Mouse (Mus musculus) kidney, embryonic 16.5 days (tissue): ENCODE measurements at regions not wholly inside any gene's neighbourhood (a gene's known extent, or its start where the extent isn't known, plus 50 kb on each side); places are given as distances from the start of the nearest gene placed in this dataset.

Experiments
- ATAC-seq: fragments of 200-750 bp; cut with Nextera tagmentation; 2 replicates; pipeline ENCODE4 v1.8.0; 2017; ENCODE audit warnings: moderate TSS enrichment; ENCODE audit not compliant: low FRiP score, low TSS enrichment
- H3K27ac ChIP-seq: fragments of 300-500 bp; sonication (generic); 2 replicates; pipeline ENCODE4 v1.5.1; 2014; ENCODE audit warnings: low read length
- H3K27me3 ChIP-seq: fragments of 300-500 bp; sonication (generic); 2 replicates; pipeline ENCODE4 v1.6.1; 2014; ENCODE audit warnings: low read length, control low read depth, mixed read lengths; ENCODE audit not compliant: insufficient read depth
- H3K36me3 ChIP-seq: fragments of 300-500 bp; sonication (generic); 2 replicates; pipeline ENCODE4 v1.6.1; 2014; ENCODE audit warnings: low read length, control low read depth, mixed read lengths; ENCODE audit not compliant: insufficient read depth
- H3K4me1 ChIP-seq: fragments of 300-500 bp; sonication (generic); 2 replicates; pipeline ENCODE4 v1.6.1; 2014; ENCODE audit warnings: low read length, control low read depth, mixed read lengths; ENCODE audit not compliant: insufficient read depth
- H3K4me2 ChIP-seq: fragments of 300-500 bp; sonication (generic); replicated peaks from 2 replicates; pipeline ENCODE4 v1.6.1; 2014; ENCODE audit warnings: low read depth, low read length
- H3K4me3 ChIP-seq: fragments of 300-500 bp; sonication (generic); 2 replicates; pipeline ENCODE4 v1.5.1; 2014; ENCODE audit warnings: mild to moderate bottlenecking, low read length
- H3K9ac ChIP-seq: fragments of 300-500 bp; sonication (generic); replicated peaks from 2 replicates; pipeline ENCODE4 v1.6.1; 2014; ENCODE audit warnings: low read length
- H3K9me3 ChIP-seq: fragments of 300-500 bp; sonication (generic); 2 replicates; pipeline ENCODE4 v1.6.1; 2016; ENCODE audit warnings: low read length, control low read depth
- WGBS: fragments of 180-500 bp; shearing (Covaris S2); extraction: QIAGEN DNeasy Blood & Tissue Kit; methylation state at CpG from one replicate; pipeline ENCODE4 v1.1.7; 2014; 5-methylcytosine and 5-hydroxymethylcytosine counted together

DNA sequence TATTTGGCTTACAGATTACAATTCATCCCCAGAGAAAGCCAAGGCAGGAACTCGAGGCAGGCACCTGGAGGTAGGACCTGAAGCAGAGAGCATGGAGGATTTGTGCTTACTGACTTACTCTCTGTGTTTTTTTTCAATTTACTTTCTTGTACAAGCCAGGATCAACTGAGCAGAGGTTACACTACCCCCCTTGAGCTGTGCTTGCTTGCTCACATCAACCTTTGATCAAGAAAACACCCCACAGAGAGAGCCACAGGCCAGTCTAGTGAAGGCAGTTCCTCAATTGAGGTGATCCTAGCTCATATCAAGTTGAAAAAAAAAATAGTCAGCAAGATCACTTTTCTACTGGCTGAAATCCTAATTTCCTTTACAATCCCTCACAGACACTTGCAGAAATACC is 170.6 kb downstream of the Rnd3 start:
- H3K4me1 ChIP-seq, result no peaks in the 10 kb centered on the region
- ATAC-seq, result no peak
- no peaks in the 10 kb centered on the region for H3K9me3 ChIP-seq
- no peak overlapping the region for H3K9ac ChIP-seq
- WGBS, result 70% methylated on average over 1 of the region's 1 CpGs
- H3K36me3 ChIP-seq, result no peaks in the 10 kb centered on the region
- no peaks in the 10 kb centered on the region; the same call in 1 of the 2 replicates for H3K27me3 ChIP-seq
- H3K4me3 ChIP-seq, result no peak overlapping the region
- H3K27ac ChIP-seq, result no peak overlapping the region
- no peak overlapping the region for H3K4me2 ChIP-seq

DNA sequence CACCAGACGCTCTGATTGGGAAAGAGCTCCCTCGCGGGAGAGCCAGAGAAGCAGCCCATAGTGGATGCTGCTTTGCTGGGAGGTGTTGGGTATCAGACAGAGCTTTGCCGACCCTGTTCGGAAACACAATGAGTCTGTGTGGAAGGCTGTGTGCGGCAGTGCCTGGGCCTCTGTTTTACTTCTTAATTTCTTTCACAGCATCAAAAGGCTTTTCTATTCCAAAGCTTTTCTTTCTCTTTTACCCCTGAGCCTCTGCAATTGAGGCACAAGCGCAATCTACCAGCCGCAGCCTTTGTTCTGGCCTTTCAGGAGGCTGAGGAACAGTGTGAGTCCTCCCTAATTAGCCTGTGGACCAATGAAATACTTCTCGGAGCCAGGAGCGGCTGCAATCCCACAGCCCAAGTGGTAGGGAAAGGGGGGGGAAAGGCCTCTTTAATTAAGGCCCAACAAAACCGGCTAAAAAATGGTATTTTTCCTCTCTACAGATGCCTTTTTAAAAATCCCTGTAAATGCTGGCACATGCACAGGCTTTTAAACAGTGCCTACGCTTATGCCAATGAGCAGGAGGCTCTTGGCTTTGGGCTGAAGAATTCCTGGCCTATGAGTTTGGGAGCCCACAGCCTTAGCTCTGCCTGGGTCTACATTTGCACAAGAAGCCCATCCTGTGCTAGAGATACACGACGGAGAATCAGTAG is 177.6 kb downstream of the Rnd3 start:
- H3K27me3 ChIP-seq, result no peaks in the 10 kb centered on the region; the same call in 1 of the 2 replicates
- H3K36me3 ChIP-seq, result no peaks in the 10 kb centered on the region
- 15% methylated on average over 14 of the region's 14 CpGs for WGBS
- peak; percentile 75; the same call in 1 of the 2 replicates for ATAC-seq
- H3K9ac ChIP-seq, result peak overlapping the region; percentile 48
- peaks cover 16% of the 10 kb centered on the region for H3K4me1 ChIP-seq
- no peak overlapping the region for H3K27ac ChIP-seq
- H3K4me2 ChIP-seq, result peak overlapping the region; percentile 42
- peaks cover 7% of the 10 kb centered on the region; the same call in 1 of the 2 replicates for H3K9me3 ChIP-seq
- H3K4me3 ChIP-seq, result peak overlapping the region; percentile 25; the same call in 1 of the 2 replicates

GRCm38 (mm10) chr2:50968382-50968781 is 180.5 kb downstream of the Rnd3 start:
- Histone ChIP-seq H3K4me3 (no peak overlapping the region), H3K4me1 (peaks cover 20% of the 10 kb centered on the region), H3K27me3 (no peaks in the 10 kb centered on the region), H3K9me3 (peaks cover 7% of the 10 kb centered on the region; the same call in 1 of the 2 replicates), H3K4me2 (no peak overlapping the region), H3K27ac (no peak overlapping the region), H3K36me3 (no peaks in the 10 kb centered on the region), H3K9ac (no peak overlapping the region)
- no peak for ATAC-seq
- WGBS, result 65% methylated on average over 4 of the region's 4 CpGs

GRCm38 (mm10) chr2:50967826-50968225 is 181.1 kb downstream of the Rnd3 start:
- ATAC-seq, result no peak
- H3K27me3 ChIP-seq, result no peaks in the 10 kb centered on the region
- H3K27ac ChIP-seq, result no peak overlapping the region
- H3K36me3 ChIP-seq, result no peaks in the 10 kb centered on the region
- peaks cover 7% of the 10 kb centered on the region; the same call in 1 of the 2 replicates for H3K9me3 ChIP-seq
- 27% methylated on average over 4 of the region's 4 CpGs for WGBS
- H3K4me2 ChIP-seq, result no peak overlapping the region
- H3K4me3 ChIP-seq, result no peak overlapping the region
- H3K9ac ChIP-seq, result no peak overlapping the region
- H3K4me1 ChIP-seq, result peaks cover 20% of the 10 kb centered on the region

- H3K36me3 ChIP-seq, result no peaks in the 10 kb centered on the region
- WGBS, result 42% methylated on average over 4 of the region's 4 CpGs
- no peak overlapping the region for H3K4me2 ChIP-seq
- H3K9me3 ChIP-seq, result peaks cover 7% of the 10 kb centered on the region; the same call in 1 of the 2 replicates
- no peak for ATAC-seq
- H3K9ac ChIP-seq, result no peak overlapping the region
- peaks cover 20% of the 10 kb centered on the region for H3K4me1 ChIP-seq
- no peak overlapping the region for H3K27ac ChIP-seq
- H3K27me3 ChIP-seq, result no peaks in the 10 kb centered on the region
- no peak overlapping the region for H3K4me3 ChIP-seq
Observed at GRCm38 (mm10) chr2:50967133-50967532, 181.8 kb downstream of the Rnd3 start.

- no peak overlapping the region for H3K4me3 ChIP-seq
- no peak overlapping the region for H3K4me2 ChIP-seq
- no peak overlapping the region for H3K9ac ChIP-seq
- no peak for ATAC-seq
- WGBS, result 78% methylated on average over 8 of the region's 8 CpGs
- H3K9me3 ChIP-seq, result peaks cover 7% of the 10 kb centered on the region; the same call in 1 of the 2 replicates
- peaks cover 11% of the 10 kb centered on the region; the same call in 1 of the 2 replicates for H3K4me1 ChIP-seq
- H3K27ac ChIP-seq, result no peak overlapping the region
- H3K36me3 ChIP-seq, result no peaks in the 10 kb centered on the region
- H3K27me3 ChIP-seq, result no peaks in the 10 kb centered on the region
Observed at GRCm38 (mm10) chr2:50965485-50966017, 183.4 kb downstream of the Rnd3 start.

GRCm38 (mm10) chr2:50964062-50964461 is 184.8 kb downstream of the Rnd3 start:
- H3K4me3 ChIP-seq, result no peak overlapping the region
- no peaks in the 10 kb centered on the region for H3K27me3 ChIP-seq
- peaks cover under 1% of the 10 kb centered on the region; the same call in 1 of the 2 replicates for H3K9me3 ChIP-seq
- H3K27ac ChIP-seq, result no peak overlapping the region
- peak; percentile 71; the same call in 1 of the 2 replicates for ATAC-seq
- 68% methylated on average over 3 of the region's 3 CpGs for WGBS
- no peaks in the 10 kb centered on the region for H3K36me3 ChIP-seq
- H3K4me1 ChIP-seq, result peaks cover 11% of the 10 kb centered on the region; the same call in 1 of the 2 replicates
- no peak overlapping the region for H3K4me2 ChIP-seq
- H3K9ac ChIP-seq, result no peak overlapping the region

DNA sequence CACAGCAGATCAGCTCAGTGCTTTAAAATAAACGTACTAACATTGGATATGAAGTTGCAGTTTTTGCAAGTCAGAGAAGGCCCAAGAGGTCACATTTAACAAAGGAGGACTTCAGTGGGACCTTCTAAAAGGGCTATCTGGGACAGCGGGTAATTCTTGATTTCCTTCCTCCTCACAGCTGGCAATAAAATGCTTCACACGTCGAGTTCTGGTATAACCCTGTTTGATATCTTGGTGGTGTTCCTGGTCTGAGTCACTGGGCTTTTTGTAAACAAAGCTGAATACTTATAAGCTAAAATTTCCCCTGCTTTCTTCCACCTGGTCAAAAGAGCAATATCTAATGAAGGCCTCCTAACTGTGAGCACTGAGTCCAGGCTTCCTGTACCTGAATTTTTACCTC is 187.9 kb downstream of the Rnd3 start:
- WGBS, result 44% methylated on average over 4 of the region's 4 CpGs
- Histone ChIP-seq H3K27me3 (no peaks in the 10 kb centered on the region), H3K27ac (no peak overlapping the region), H3K36me3 (no peaks in the 10 kb centered on the region), H3K9me3 (no peaks in the 10 kb centered on the region), H3K9ac (no peak overlapping the region), H3K4me1 (0 out of 2 replicates have a peak, but pooled peaks cover 4% of the 10 kb centered on the region), H3K4me2 (no peak overlapping the region), H3K4me3 (no peak overlapping the region)
- no peak for ATAC-seq

DNA sequence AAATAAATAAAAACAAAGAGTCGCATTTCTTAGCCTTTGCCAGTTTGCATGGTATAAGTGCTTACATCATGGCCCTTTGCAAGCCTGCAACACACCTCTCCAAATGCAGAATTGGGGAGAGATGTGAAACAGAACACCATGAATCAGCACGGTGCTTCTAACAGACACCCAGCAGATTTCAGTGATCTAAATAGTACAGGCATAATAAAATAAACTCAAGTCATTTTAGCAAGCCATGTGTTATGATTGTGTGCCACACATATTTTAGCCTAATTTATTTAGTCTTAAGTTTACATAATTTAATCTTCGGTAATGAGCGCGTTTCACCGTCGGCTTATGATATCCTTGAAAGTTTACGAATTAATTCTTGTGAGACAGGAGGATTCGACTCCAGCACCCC is 189.6 kb downstream of the Rnd3 start:
- H3K36me3 ChIP-seq, result no peaks in the 10 kb centered on the region
- no peak overlapping the region for H3K27ac ChIP-seq
- H3K27me3 ChIP-seq, result no peaks in the 10 kb centered on the region
- no peak overlapping the region for H3K9ac ChIP-seq
- 0 out of 2 replicates have a peak, but pooled peaks cover 4% of the 10 kb centered on the region for H3K4me1 ChIP-seq
- H3K4me2 ChIP-seq, result no peak overlapping the region
- no peak for ATAC-seq
- WGBS, result 94% methylated on average over 9 of the region's 9 CpGs
- H3K9me3 ChIP-seq, result no peaks in the 10 kb centered on the region
- no peak overlapping the region for H3K4me3 ChIP-seq
